Mouse (Mus musculus): ENCODE measurements around the gene Abi3.

DNA sequence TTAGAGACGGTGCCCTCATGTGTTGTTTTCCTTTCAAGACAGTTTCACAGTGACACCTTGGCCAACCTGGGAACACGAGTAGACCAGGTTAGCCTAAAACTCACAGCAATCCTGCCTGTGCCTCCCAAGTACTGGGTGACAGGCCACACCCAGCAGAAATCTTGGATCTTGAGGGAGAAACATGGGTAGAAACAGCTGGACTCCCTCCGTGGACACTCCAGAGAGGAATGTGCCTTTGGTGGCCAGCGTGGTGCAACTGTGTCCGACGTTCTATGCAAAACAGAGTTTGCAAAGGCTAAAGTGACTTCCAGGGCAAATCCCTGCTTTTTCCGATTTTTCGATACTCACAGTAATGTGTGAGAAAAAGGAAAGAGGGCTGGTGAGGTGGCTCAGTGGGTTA, 61.8 kb downstream of the Abi3 start:
- no peak for TF ChIP-seq GATA1 (IDR thresholded peaks at IDR 0.05; ENCODE audit: low read length)
- TF ChIP-seq TAL1 (IDR thresholded peaks at IDR 0.05; ENCODE audit: low read length): no peak
